Mouse (Mus musculus) lung, adult 2 months (tissue): ENCODE measurements around the gene Yeats2.

Experiments used
- CTCF ChIP-seq: fragments of 200-500 bp; IDR thresholded peaks from 2 replicates; pipeline ENCODE4 v1.5.1; 2011; ENCODE audit warnings: mild to moderate bottlenecking, low read length, control low read depth; ENCODE audit not compliant: insufficient read depth
- POLR2A ChIP-seq: fragments of 200-500 bp; IDR thresholded peaks from 2 replicates; pipeline ENCODE4 v1.6.1; 2011; ENCODE audit warnings: low read depth, mild to moderate bottlenecking, control low read depth, low read length, borderline replicate concordance; ENCODE audit errors: extremely low read depth

GRCm38 (mm10) chr16:20228167-20228566 is 87.3 kb downstream of the Yeats2 start:
- no peak for TF ChIP-seq CTCF
- no peak for TF ChIP-seq POLR2A
